Mouse (Mus musculus) lung, embryonic 16.5 days (tissue): ENCODE measurements around the gene Gk. TPM values are rescaled to one million over a fixed set of nuclear protein-coding genes. Genes with fewer than 3 reads are reported as not detected.

Experiments used
- ATAC-seq: fragments of 200-750 bp; cut with Nextera tagmentation; 2 replicates; pipeline ENCODE4 v1.8.0; 2017; ENCODE audit warnings: low read depth, mild to moderate bottlenecking, moderate library complexity
- H3K27ac ChIP-seq: fragments of 300-500 bp; sonication (generic); 2 replicates; pipeline ENCODE4 v1.5.1; 2014; ENCODE audit warnings: mild to moderate bottlenecking, control low read depth, low read length
- H3K27me3 ChIP-seq: fragments of 300-500 bp; sonication (generic); 2 replicates; pipeline ENCODE4 v1.6.1; 2014; ENCODE audit warnings: low read depth, low read length, mixed read lengths; ENCODE audit not compliant: control insufficient read depth, insufficient read depth
- H3K36me3 ChIP-seq: fragments of 300-500 bp; sonication (generic); 2 replicates; pipeline ENCODE4 v1.6.1; 2014; ENCODE audit warnings: low read length; ENCODE audit not compliant: control insufficient read depth, insufficient read depth
- H3K4me1 ChIP-seq: fragments of 300-500 bp; sonication (generic); replicated peaks from 2 replicates; pipeline ENCODE4 v1.6.1; 2014; ENCODE audit warnings: low read length, mixed read lengths; ENCODE audit not compliant: control insufficient read depth, insufficient read depth
- H3K4me2 ChIP-seq: fragments of 300-500 bp; sonication (generic); 2 replicates; pipeline ENCODE4 v1.6.1; 2014; ENCODE audit warnings: low read depth, low read length, control low read depth
- H3K4me3 ChIP-seq: fragments of 300-500 bp; sonication (generic); 2 replicates; pipeline ENCODE4 v1.5.1; 2014; ENCODE audit warnings: mild to moderate bottlenecking, low read length, control low read depth
- H3K9ac ChIP-seq: fragments of 300-500 bp; sonication (generic); 2 replicates; pipeline ENCODE4 v1.6.1; 2014; ENCODE audit warnings: low read length, control low read depth
- H3K9me3 ChIP-seq: fragments of 300-500 bp; sonication (generic); 2 replicates; pipeline ENCODE4 v1.6.1; 2016; ENCODE audit warnings: low read length; ENCODE audit not compliant: control insufficient read depth
- WGBS: fragments of 180-500 bp; shearing (Covaris S2); extraction: QIAGEN DNeasy Blood & Tissue Kit; methylation state at CpG from one replicate; pipeline ENCODE4 v1.1.7; 2014; 5-methylcytosine and 5-hydroxymethylcytosine counted together
- polyA plus RNA-seq: library from polyadenylated mRNA; unstranded; fragments of >200 nt; fragmentation: Nextera tagmentation; extraction: Ambion mirVana; gene quantifications from 2 replicates; pipeline ENCODE4 v1.2.1, GENCODE M21; 2015

Gene Gk
- polyA plus RNA-seq: 15.8 and 16.9 TPM in 2 replicates

DNA sequence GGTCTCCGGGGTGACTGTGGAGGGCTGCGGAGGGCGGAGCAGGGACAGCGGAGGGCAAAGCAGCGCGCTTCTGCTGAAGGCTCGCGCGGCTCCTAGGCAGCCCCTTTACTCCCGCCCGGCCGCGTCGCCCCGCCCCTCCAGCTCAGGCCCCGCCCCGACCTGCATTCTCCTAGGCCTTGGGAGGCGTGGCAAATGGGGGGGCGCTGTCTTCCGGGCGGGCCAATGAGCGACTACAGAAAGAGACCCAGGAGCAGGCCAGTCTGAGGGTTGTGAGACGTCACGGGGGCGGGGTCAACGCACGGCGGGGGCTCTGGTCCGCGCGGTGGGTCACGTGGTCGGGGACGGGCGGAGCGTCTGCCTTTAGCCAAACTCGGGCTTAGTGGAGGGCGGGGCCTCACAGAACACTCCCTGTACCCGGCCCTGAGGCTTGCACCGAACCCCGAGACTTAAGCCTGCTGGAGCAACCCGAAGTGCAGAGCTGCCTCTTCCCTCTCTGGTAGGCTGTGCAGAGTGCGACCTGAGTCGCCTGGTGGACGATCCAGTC is at the start of gene Gk:
Gene Gk (minus strand): TSS at position 276 of the 544 bp plus-strand sequence.
- H3K4me3 ChIP-seq: peak within 1 kb of the TSS; percentile 60
- peak within 1 kb of the TSS; percentile 66 for H3K4me2 ChIP-seq
- WGBS: 13% methylated on average over 29 of the region's 45 CpGs

DNA sequence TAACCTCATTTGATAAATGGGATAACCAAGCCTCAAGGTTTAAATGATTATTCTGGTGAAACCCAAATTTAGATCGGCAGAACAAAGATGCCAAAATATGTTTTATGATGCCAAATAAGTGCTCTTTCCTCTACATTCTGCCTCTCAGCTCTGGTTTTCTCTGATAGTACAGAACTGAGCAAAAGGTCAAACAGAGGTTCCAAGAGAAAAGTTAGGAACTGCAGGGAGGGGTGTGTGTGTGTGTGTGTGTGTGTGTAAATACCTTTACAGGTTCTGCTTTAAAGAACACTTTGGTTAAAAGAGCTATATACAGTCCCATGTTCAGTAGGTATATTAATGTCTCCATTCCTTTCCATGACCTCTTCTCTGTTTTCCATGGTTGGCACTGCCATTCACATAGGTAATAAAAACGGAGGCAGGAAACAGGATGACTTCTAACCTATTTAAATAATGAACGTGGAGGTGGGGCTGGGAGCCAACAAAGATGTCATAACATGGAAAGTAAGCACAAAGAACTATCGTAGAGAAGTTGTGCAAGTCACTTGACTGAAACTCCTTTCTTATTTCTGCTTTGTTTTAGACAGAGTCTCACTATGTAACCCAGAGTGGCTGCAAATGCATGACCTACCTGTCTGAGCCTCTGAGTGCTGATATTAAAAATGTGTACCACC is 28.2 kb upstream of the Gk start:
- no peak for ATAC-seq
- 55% methylated on average over 4 of the region's 4 CpGs for WGBS
- H3K27ac ChIP-seq: no peak overlapping the region

More for the DNA sequence above, at the start of gene Gk:
- peak within 1 kb of the TSS; percentile 95 for H3K27ac ChIP-seq
- ATAC-seq: peak; percentile 98
- H3K27me3 ChIP-seq: no peaks in the 10 kb centered on the region
- H3K4me1 ChIP-seq: no peaks in the 10 kb centered on the region
- H3K9ac ChIP-seq: peak within 1 kb of the TSS; percentile 78
- no peaks in the 10 kb centered on the region for H3K9me3 ChIP-seq
- H3K36me3 ChIP-seq: no peaks in the 10 kb centered on the region

DNA sequence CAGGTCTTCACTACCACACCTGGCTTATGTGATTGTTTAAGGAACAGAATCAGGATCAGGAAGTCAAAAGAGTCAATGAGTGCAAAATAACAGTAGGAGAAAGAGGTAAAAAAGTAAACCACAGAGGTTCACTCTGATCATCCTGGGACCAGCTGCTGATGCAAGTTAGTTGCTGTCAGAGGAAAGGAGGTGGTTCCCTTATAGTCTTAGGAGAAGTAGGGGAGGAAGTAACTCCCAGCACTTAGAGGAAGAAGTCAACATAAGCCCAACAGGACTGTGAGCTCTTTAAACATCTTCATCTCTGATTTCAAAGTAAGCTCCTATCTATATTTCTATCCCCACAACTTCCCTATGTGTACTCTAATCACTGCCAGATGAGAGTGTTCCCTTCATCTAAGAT is 26.4 kb upstream of the Gk start:
- Histone ChIP-seq H3K9me3 (no peaks in the 10 kb centered on the region), H3K27me3 (no peaks in the 10 kb centered on the region), H3K27ac (no peak overlapping the region), H3K4me3 (no peak overlapping the region), H3K36me3 (no peaks in the 10 kb centered on the region), H3K4me1 (no peaks in the 10 kb centered on the region), H3K9ac (no peak overlapping the region), H3K4me2 (no peak overlapping the region)
- ATAC-seq: no peak

More for the DNA sequence above, 28.2 kb upstream of the Gk start:
- Histone ChIP-seq H3K27me3 (no peaks in the 10 kb centered on the region), H3K4me3 (no peak overlapping the region), H3K9ac (no peak overlapping the region), H3K4me2 (no peak overlapping the region), H3K4me1 (no peaks in the 10 kb centered on the region), H3K36me3 (no peaks in the 10 kb centered on the region), H3K9me3 (no peaks in the 10 kb centered on the region)

DNA sequence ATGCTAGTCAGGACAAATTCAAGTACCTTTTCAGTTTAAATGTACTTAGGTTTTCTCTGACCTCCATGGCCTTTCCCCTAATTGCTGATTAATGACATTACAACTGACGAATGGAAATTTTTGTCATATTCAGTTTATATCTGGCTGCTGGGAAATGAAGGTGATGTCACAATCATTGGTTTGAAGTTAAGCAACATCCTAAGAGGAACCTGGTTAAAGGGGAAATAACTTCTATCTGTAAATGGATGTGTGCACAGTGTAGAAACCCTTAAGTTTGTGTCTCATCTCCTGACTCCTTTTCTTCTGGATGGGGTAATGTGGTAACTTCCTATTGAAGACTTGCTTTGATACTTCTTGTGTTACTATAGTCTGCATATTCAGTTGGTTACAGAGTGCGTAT is 20.8 kb upstream of the Gk start:
- no peak for ATAC-seq
- no peaks in the 10 kb centered on the region for H3K27me3 ChIP-seq
- H3K36me3 ChIP-seq: no peaks in the 10 kb centered on the region
- no peak overlapping the region for H3K4me2 ChIP-seq
- no peak overlapping the region for H3K4me3 ChIP-seq
- no peak overlapping the region for H3K27ac ChIP-seq
- 83% methylated on average over 2 of the region's 2 CpGs for WGBS
- H3K9me3 ChIP-seq: no peaks in the 10 kb centered on the region
- H3K9ac ChIP-seq: no peak overlapping the region
- H3K4me1 ChIP-seq: no peaks in the 10 kb centered on the region

DNA sequence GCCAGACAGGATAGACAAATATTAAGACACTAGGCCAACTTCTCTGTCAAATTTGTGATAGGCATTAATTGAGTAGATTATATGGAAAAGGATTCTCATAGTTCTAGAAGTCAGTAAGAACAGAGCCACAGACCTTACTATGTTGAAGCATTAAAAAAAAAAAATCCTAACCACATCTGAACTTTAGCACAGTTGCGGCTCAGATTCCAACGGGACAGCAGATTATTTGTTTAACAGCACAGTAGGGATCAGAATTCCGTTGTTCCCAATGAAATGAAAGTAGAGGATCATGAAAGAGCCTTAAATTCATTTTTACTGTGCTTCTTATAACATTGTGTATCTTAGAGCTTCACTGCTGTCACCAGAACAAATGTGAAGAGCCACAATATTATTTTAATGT is 1.7 kb upstream of the Gk start:
- 70% methylated on average over 3 of the region's 3 CpGs for WGBS
- no peak overlapping the region for H3K4me3 ChIP-seq
- no peak for ATAC-seq

DNA sequence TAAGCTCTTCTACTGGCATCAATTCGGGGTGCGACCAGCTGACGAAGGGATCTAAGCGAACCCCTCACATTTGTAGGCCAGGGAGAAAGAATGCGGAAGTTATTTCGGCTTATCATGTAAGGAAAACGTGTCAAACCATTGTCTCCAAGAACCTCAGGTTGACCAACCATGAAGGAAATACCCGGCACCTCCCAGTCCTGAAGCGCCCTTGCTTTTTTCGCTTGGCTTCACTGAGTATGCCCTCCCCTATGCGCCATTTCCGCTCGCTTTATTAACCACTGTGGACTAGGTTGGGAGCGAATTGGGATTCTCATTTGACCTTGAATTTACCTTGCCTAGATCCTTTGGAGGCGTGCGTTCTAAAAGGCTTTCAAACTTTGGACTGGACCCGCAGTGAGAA is 522 bp upstream of the Gk start:
- no peaks in the 10 kb centered on the region for H3K4me1 ChIP-seq
- H3K27me3 ChIP-seq: no peaks in the 10 kb centered on the region
- H3K9ac ChIP-seq: peak overlapping the region; percentile 78
- H3K4me2 ChIP-seq: peak overlapping the region; percentile 57
- peak overlapping the region; percentile 60 for H3K4me3 ChIP-seq
- 21% methylated on average over 17 of the region's 17 CpGs for WGBS
- no peaks in the 10 kb centered on the region for H3K9me3 ChIP-seq
- H3K27ac ChIP-seq: peak overlapping the region; percentile 95
- no peaks in the 10 kb centered on the region for H3K36me3 ChIP-seq
- ATAC-seq: peak; percentile 64

More for the DNA sequence above, 1.7 kb upstream of the Gk start:
- Histone ChIP-seq H3K9ac (no peak overlapping the region), H3K9me3 (no peaks in the 10 kb centered on the region), H3K36me3 (no peaks in the 10 kb centered on the region), H3K4me1 (no peaks in the 10 kb centered on the region), H3K27me3 (no peaks in the 10 kb centered on the region), H3K4me2 (no peak overlapping the region), H3K27ac (no peak overlapping the region)

DNA sequence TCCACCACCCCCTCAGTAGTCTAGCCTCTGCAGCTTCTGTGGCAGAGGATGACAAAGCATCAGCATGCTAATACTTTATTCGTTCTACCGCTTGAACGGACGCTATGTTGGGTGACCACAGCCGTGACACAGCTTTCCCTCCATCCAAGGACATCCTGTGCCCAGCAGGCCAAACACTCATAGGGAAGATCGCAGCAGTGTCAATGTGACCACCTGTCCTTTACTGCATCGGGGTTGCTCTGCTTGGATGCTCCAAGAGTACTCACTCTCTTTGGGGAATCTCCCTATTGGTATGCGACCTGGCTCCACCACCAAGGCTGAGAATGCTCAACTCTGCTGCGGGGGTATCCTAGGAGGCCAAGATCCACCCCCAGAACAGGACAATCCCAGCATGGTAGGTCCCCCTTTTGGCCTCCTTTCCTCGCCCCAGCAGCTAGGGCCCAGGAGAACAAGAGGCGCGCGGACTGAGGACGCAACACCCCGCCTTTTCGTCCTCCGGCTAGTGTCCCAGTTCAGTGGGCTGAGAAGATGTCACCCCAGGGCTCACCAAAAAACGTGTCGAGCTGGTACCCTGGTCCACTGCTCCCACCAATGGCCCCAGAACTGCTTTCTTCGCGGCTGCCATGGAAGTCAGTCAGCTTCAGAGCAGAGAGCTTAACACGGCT is 608 bp downstream of the Gk start:
- Histone ChIP-seq H3K4me2 (peak overlapping the region; percentile 66), H3K4me1 (no peaks in the 10 kb centered on the region), H3K4me3 (peak overlapping the region; percentile 59), H3K36me3 (no peaks in the 10 kb centered on the region), H3K9ac (peak overlapping the region; percentile 74), H3K27me3 (no peaks in the 10 kb centered on the region), H3K27ac (peak overlapping the region; percentile 66), H3K9me3 (no peaks in the 10 kb centered on the region)
- WGBS: 14% methylated on average over 22 of the region's 22 CpGs
- ATAC-seq: peak; percentile 44; the same call in 1 of the 2 replicates

DNA sequence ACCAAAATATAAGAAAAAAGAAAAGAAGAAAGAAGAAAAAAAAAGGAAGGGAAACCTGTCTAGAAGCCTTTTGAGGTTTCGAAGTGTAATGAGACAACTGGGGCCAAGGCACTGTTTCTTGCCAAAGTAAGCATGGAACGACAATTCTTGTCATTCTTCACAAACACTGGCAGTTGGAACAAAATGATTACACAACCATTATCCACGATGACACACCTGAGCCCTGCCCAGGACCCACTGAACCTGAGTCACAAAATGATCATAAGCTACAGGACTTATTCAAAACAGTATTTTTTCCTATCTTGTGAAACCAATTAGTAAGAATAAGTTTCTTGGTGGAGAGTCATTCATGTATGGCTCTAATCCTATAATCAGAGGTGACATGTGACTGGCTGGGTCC is 5.3 kb downstream of the Gk start:
- H3K4me3 ChIP-seq: no peak overlapping the region
- no peaks in the 10 kb centered on the region for H3K36me3 ChIP-seq
- 64% methylated on average over 3 of the region's 3 CpGs for WGBS
- no peak overlapping the region for H3K4me2 ChIP-seq
- ATAC-seq: no peak
- no peak overlapping the region for H3K27ac ChIP-seq
- no peak overlapping the region for H3K9ac ChIP-seq
- H3K9me3 ChIP-seq: no peaks in the 10 kb centered on the region
- H3K4me1 ChIP-seq: no peaks in the 10 kb centered on the region
- no peaks in the 10 kb centered on the region for H3K27me3 ChIP-seq

DNA sequence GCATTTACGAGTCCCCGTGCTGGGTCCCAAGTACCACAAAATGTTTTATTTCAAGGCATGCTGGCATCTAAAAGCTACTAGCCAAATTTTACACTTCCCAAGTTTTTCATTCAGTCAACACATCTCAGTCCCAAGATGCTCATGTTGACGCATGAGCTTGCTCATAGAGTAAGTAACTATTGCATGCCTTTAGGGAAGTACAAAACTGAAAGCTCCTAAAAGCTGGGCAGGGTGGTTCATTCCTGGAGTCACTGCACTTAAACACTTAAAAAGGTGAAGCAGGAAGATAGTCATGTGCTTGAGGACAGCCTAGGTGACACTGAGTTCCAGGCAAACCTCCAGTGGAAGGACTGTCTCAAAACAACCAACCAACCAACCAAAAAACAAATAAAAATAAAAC is 5.9 kb downstream of the Gk start:
- no peak overlapping the region for H3K9ac ChIP-seq
- WGBS: 89% methylated on average over 3 of the region's 3 CpGs
- no peak for ATAC-seq

More for the DNA sequence above, 5.9 kb downstream of the Gk start:
- Histone ChIP-seq H3K36me3 (no peaks in the 10 kb centered on the region), H3K4me1 (no peaks in the 10 kb centered on the region), H3K9me3 (no peaks in the 10 kb centered on the region), H3K4me3 (no peak overlapping the region), H3K27ac (no peak overlapping the region), H3K4me2 (no peak overlapping the region), H3K27me3 (no peaks in the 10 kb centered on the region)
